Mouse (Mus musculus) cerebellum, postnatal 4 days (tissue): ENCODE measurements at regions not wholly inside any gene's neighbourhood (a gene's known extent, or its start where the extent isn't known, plus 50 kb on each side); places are given as distances from the start of the nearest gene placed in this dataset.

ENCODE experiments used
- DNase-seq, 2 experiments: peaks; one replicate each; pipeline ENCODE4 v3.0.0; 2022; ENCODE audit warnings: low spot score in 2 of 2, mixed read lengths in 1 of 2

GRCm38 (mm10) chr12:50709000-50709788, 60.3 kb upstream of the Prkd1 start:
- DNase-seq: no peak

- DNase-seq: no peak
These were observed 49.9 kb upstream of the Prkd1 start for GRCm38 (mm10) chr12:50698613-50699442.
